Mouse (Mus musculus) midbrain, embryonic 12.5 days (tissue): Measurements from ENCODE around the gene Immp2l. TPM values are rescaled to one million over a fixed set of nuclear protein-coding genes. Genes with fewer than 3 reads are reported as not detected.

Experiments used
- ATAC-seq: fragments of 200-750 bp; cut with Nextera tagmentation; 2 replicates; pipeline ENCODE4 v1.8.0; 2017; ENCODE audit warnings: low read depth, moderate TSS enrichment, moderate library complexity; ENCODE audit not compliant: low FRiP score
- H3K27ac ChIP-seq: fragments of 300-500 bp; sonication (generic); replicated peaks from 2 replicates; pipeline ENCODE4 v1.5.1; 2016; ENCODE audit warnings: mild to moderate bottlenecking
- H3K27me3 ChIP-seq: fragments of 300-500 bp; sonication (generic); 2 replicates; pipeline ENCODE4 v1.6.1; 2016; ENCODE audit warnings: mild to moderate bottlenecking
- H3K36me3 ChIP-seq: fragments of 300-500 bp; sonication (generic); 2 replicates; pipeline ENCODE4 v1.6.1; 2016
- H3K4me1 ChIP-seq: fragments of 300-500 bp; sonication (generic); 2 replicates; pipeline ENCODE4 v1.6.1; 2016
- H3K4me2 ChIP-seq: fragments of 300-500 bp; sonication (generic); replicated peaks from 2 replicates; pipeline ENCODE4 v1.6.1; 2016; ENCODE audit warnings: mild to moderate bottlenecking, moderate library complexity
- H3K4me3 ChIP-seq: fragments of 300-500 bp; sonication (generic); 2 replicates; pipeline ENCODE4 v1.5.1; 2016; ENCODE audit warnings: mild to moderate bottlenecking
- H3K9ac ChIP-seq: fragments of 300-500 bp; sonication (generic); replicated peaks from 2 replicates; pipeline ENCODE4 v1.6.1; 2016; ENCODE audit warnings: mild to moderate bottlenecking, moderate library complexity
- H3K9me3 ChIP-seq: fragments of 300-500 bp; sonication (generic); 2 replicates; pipeline ENCODE4 v1.6.1; 2016; ENCODE audit warnings: mild to moderate bottlenecking
- WGBS: fragments of 180-500 bp; shearing (Covaris S2); methylation state at CpG from one replicate; pipeline ENCODE4 v1.1.7; 2016; 5-methylcytosine and 5-hydroxymethylcytosine counted together
- polyA plus RNA-seq: library from polyadenylated mRNA; unstranded; fragments of >200 nt; fragmentation: Nextera tagmentation; extraction: Ambion mirVana; gene quantifications from 2 replicates; pipeline ENCODE4 v1.2.1, GENCODE M21; 2016

The Immp2l gene
- polyA plus RNA-seq, 1 experiment from 2014 or later = 10.7 TPM

GRCm38 (mm10) chr12:41946536-41946935 is 922.6 kb downstream of the Immp2l start:
- Histone ChIP-seq H3K9ac (no peak overlapping the region), H3K4me3 (no peak overlapping the region), H3K27me3 (no peaks in the 10 kb centered on the region), H3K4me2 (no peak overlapping the region), H3K36me3 (no peaks in the 10 kb centered on the region), H3K4me1 (no peaks in the 10 kb centered on the region), H3K9me3 (no peaks in the 10 kb centered on the region), H3K27ac (no peak overlapping the region)
- ATAC-seq = no peak

- Histone ChIP-seq H3K27me3 (no peaks in the 10 kb centered on the region), H3K9me3 (no peaks in the 10 kb centered on the region), H3K4me3 (no peak overlapping the region), H3K4me2 (no peak overlapping the region), H3K36me3 (no peaks in the 10 kb centered on the region), H3K9ac (no peak overlapping the region), H3K4me1 (no peaks in the 10 kb centered on the region), H3K27ac (no peak overlapping the region)
- 85% methylated on average over 1 of the region's 1 CpGs for WGBS
- ATAC-seq = no peak
These were observed 925.5 kb downstream of the Immp2l start for GRCm38 (mm10) chr12:41949409-41949808.

- Histone ChIP-seq H3K36me3 (no peaks in the 10 kb centered on the region), H3K27ac (no peak overlapping the region), H3K4me1 (no peaks in the 10 kb centered on the region), H3K27me3 (no peaks in the 10 kb centered on the region), H3K4me3 (no peak overlapping the region), H3K9me3 (no peaks in the 10 kb centered on the region), H3K4me2 (no peak overlapping the region), H3K9ac (no peak overlapping the region)
- ATAC-seq = no peak
- 92% methylated on average over 6 of the region's 6 CpGs for WGBS
These were observed 926.0 kb downstream of the Immp2l start for GRCm38 (mm10) chr12:41949841-41950241.

DNA sequence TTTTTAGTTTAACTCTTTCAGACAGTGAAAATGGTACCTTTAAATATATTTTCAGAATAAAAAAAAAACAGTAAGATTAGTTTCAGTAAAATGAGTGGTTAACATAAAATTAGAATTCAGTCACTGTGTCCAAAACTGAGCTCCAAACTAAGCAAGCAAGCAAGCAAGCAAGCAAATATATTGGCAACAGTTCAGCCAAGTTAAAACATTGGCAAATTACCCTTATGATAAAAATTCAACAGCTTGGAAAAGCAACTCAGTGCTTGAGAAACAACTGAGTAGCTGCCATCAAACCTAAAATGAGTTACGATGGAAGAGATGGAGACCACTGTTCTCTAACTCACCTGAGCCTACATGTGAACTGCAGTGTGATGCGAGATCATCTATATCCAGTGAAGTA is 926.8 kb downstream of the Immp2l start:
- Histone ChIP-seq H3K9me3 (no peaks in the 10 kb centered on the region), H3K9ac (no peak overlapping the region), H3K4me3 (no peak overlapping the region), H3K4me2 (no peak overlapping the region), H3K36me3 (no peaks in the 10 kb centered on the region), H3K27ac (no peak overlapping the region), H3K4me1 (no peaks in the 10 kb centered on the region), H3K27me3 (no peaks in the 10 kb centered on the region)
- WGBS = 94% methylated on average over 2 of the region's 2 CpGs
- ATAC-seq = no peak

DNA sequence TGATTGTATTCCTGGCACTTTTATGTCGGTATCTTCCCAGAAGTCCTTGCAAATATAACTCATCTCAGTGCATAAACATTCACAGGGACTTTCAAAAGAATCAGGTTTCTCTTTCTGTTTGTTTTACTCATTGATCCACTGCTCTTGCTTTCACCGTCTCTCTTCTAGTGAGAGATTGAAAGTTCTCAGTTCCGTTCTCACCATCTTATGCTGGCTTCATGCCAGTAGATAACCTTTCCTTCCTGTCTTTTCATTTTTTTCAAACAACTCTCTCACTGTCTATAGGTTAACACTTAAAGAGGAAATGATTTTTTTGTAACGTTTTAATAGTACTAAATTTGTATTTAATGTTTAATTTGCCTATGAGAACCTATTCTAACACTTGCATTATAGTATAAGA is 937.1 kb downstream of the Immp2l start:
- no peak overlapping the region for H3K27ac ChIP-seq
- no peaks in the 10 kb centered on the region for H3K4me1 ChIP-seq
- no peak overlapping the region for H3K4me3 ChIP-seq
- H3K9me3 ChIP-seq = no peaks in the 10 kb centered on the region
- no peaks in the 10 kb centered on the region for H3K36me3 ChIP-seq
- 71% methylated on average over 4 of the region's 4 CpGs for WGBS
- no peak for ATAC-seq
- H3K4me2 ChIP-seq = no peak overlapping the region
- H3K27me3 ChIP-seq = no peaks in the 10 kb centered on the region
- H3K9ac ChIP-seq = no peak overlapping the region

DNA sequence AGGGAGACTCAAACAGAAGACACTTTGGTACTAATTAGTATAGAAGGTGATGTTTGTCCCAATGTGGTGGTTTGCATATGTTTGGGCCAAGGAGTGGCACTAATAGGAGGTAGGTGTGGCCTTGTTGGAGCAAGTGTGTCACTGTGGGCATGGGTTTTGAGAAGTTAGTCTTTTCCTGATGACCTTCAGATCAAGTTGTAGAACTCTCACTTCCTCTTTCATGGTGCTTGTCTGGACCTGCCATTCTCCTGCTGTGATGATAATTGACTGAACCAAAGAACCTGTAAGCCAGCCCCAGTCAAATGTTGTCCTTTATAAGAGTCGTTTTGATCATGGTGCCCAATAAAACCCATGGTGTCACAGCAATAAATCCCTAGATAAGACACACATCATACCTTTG is 967.5 kb downstream of the Immp2l start:
- WGBS = 82% methylated on average over 1 of the region's 1 CpGs
- no peak overlapping the region for H3K9ac ChIP-seq
- H3K4me1 ChIP-seq = no peaks in the 10 kb centered on the region
- H3K4me3 ChIP-seq = no peak overlapping the region
- ATAC-seq = no peak
- H3K27me3 ChIP-seq = no peaks in the 10 kb centered on the region
- H3K27ac ChIP-seq = no peak overlapping the region
- H3K9me3 ChIP-seq = no peaks in the 10 kb centered on the region
- no peaks in the 10 kb centered on the region for H3K36me3 ChIP-seq
- H3K4me2 ChIP-seq = no peak overlapping the region
